ENCODE assay signal across 10 mouse cellular contexts in genomic region chr13:12339446-12339845, GRCm38 (mm10). TPM values are rescaled to one million over a fixed set of nuclear protein-coding genes. Genes with fewer than 3 reads are reported as not detected.
DNase-seq lines count a peak whose midpoint lies in the region; ATAC-seq lines count a peak whose summit lies in the region.
"Had no signal": no experiment of that assay in that cellular context is flagged by ENCODE, and none has a peak within 500 bp of the region (broad histone marks: within the 10 kb centered on the region; RNA-seq: fewer than 3 reads in every experiment).

No protein-coding gene starts in this region.

- H3K4me3 ChIP-seq in hindbrain, embryonic 14.5 days (replicated peaks; ENCODE audit: low read length): no peak overlapping the region
- H3K4me3 ChIP-seq in hindbrain, embryonic 13.5 days: no peak overlapping the region
- H3K4me3 ChIP-seq in neural tube, embryonic 15.5 days (replicated peaks): no peak overlapping the region
- H3K4me3 ChIP-seq: erythroblast, embryonic 14.5 days had no signal

- peaks cover 5% of the 10 kb centered on the region; the same call in 1 of the 2 replicates for H3K4me1 ChIP-seq in hindbrain, embryonic 14.5 days (replicated peaks; ENCODE audit: control insufficient read depth, insufficient read depth, low read length)
- H3K4me1 ChIP-seq in hindbrain, embryonic 13.5 days (replicated peaks): peaks cover 8% of the 10 kb centered on the region
- peaks cover 4% of the 10 kb centered on the region for H3K4me1 ChIP-seq in neural tube, embryonic 15.5 days

- no peaks in the 10 kb centered on the region for H3K36me3 ChIP-seq in hindbrain, embryonic 14.5 days (replicated peaks; ENCODE audit: control insufficient read depth, insufficient read depth)
- no peaks in the 10 kb centered on the region for H3K36me3 ChIP-seq in hindbrain, embryonic 13.5 days
- no peaks in the 10 kb centered on the region for H3K36me3 ChIP-seq in neural tube, embryonic 15.5 days

- no peak overlapping the region for H3K27ac ChIP-seq in hindbrain, embryonic 14.5 days
- H3K27ac ChIP-seq in hindbrain, embryonic 13.5 days: no peak overlapping the region
- H3K27ac ChIP-seq in neural tube, embryonic 15.5 days (replicated peaks): no peak overlapping the region

- DNase-seq in hindbrain, embryonic 14.5 days (ENCODE audit: low spot score): no peak
- no peak for DNase-seq in neural tube, embryonic 10.5 days (ENCODE audit: extremely low spot score, low spot score)
- peak; percentile 57 for DNase-seq in heart, postnatal 4 days
- no peak for DNase-seq in left cerebral cortex, postnatal 14 days (ENCODE audit: low spot score in 2 of 2)
- DNase-seq in layer of hippocampus, adult 11-12 months (ENCODE audit: low spot score): no peak
- DNase-seq: cerebellum, postnatal 25 days; kidney, adult 9 months had no signal

- no peaks in the 10 kb centered on the region for H3K9me3 ChIP-seq in hindbrain, embryonic 14.5 days (ENCODE audit: control insufficient read depth, low read length)
- no peaks in the 10 kb centered on the region for H3K9me3 ChIP-seq in hindbrain, embryonic 13.5 days
- no peaks in the 10 kb centered on the region for H3K9me3 ChIP-seq in neural tube, embryonic 15.5 days (replicated peaks)

- no peaks in the 10 kb centered on the region for H3K27me3 ChIP-seq in hindbrain, embryonic 14.5 days (ENCODE audit: control insufficient read depth, insufficient read depth, low read length)
- no peaks in the 10 kb centered on the region for H3K27me3 ChIP-seq in hindbrain, embryonic 13.5 days
- H3K27me3 ChIP-seq in neural tube, embryonic 15.5 days (replicated peaks): no peaks in the 10 kb centered on the region

- ATAC-seq in hindbrain, embryonic 14.5 days (ENCODE audit: low FRiP score): no peak
- no peak for ATAC-seq in hindbrain, embryonic 13.5 days (ENCODE audit: low FRiP score)
- ATAC-seq in neural tube, embryonic 15.5 days (ENCODE audit: low FRiP score): no peak

- H3K4me2 ChIP-seq in hindbrain, embryonic 14.5 days (replicated peaks): peak overlapping the region; percentile 84
- H3K4me2 ChIP-seq in hindbrain, embryonic 13.5 days: no peak overlapping the region
- peak overlapping the region; percentile 93; the same call in 1 of the 2 replicates for H3K4me2 ChIP-seq in neural tube, embryonic 15.5 days

- H3K9ac ChIP-seq in hindbrain, embryonic 14.5 days: no peak overlapping the region
- no peak overlapping the region for H3K9ac ChIP-seq in hindbrain, embryonic 13.5 days
- H3K9ac ChIP-seq in neural tube, embryonic 15.5 days (replicated peaks): no peak overlapping the region

- intact Hi-C loops in left cerebral cortex, postnatal 14 days (cut with DNase I): no loop called here

RNA-seq across cellular contexts. Expression of gene Actn2, which starts 1.1 kb away (rescaled TPM):
- polyA plus RNA-seq in hindbrain, embryonic 14.5 days (2014; fragmentation: Nextera tagmentation; extraction: Ambion mirVana): 2.0 and 3.2 TPM in 2 replicates
- polyA plus RNA-seq in hindbrain, embryonic 13.5 days (2015; fragmentation: Nextera tagmentation; extraction: Ambion mirVana): 3.5 and 5.5 TPM in 2 replicates
- polyA plus RNA-seq in neural tube, embryonic 15.5 days (2015; fragmentation: Nextera tagmentation; extraction: Ambion mirVana): 13.5 and 22.6 TPM in 2 replicates
- 1,000 to 10,000 TPM; 2,111 to 2,171 TPM for total RNA-seq in heart, postnatal 4 days (2021)
- 10 to 100 TPM; 19.0 to 21.3 TPM for total RNA-seq in left cerebral cortex, postnatal 14 days (2021)
- polyA plus RNA-seq: erythroblast, embryonic 14.5 days had no signal

RNA-seq across cellular contexts. Expression of gene Heatr1, which starts 55.4 kb away (rescaled TPM):
- 17.1 and 19.4 TPM in 2 replicates for polyA plus RNA-seq in hindbrain, embryonic 14.5 days (2014; fragmentation: Nextera tagmentation; extraction: Ambion mirVana)
- 12.5 and 12.8 TPM in 2 replicates for polyA plus RNA-seq in hindbrain, embryonic 13.5 days (2015; fragmentation: Nextera tagmentation; extraction: Ambion mirVana)
- 9.8 and 12.9 TPM in 2 replicates for polyA plus RNA-seq in neural tube, embryonic 15.5 days (2015; fragmentation: Nextera tagmentation; extraction: Ambion mirVana)
- total RNA-seq in heart, postnatal 4 days (2021): 10 to 100 TPM; 19.8 to 20.4 TPM
- total RNA-seq in left cerebral cortex, postnatal 14 days (2021): 10 to 100 TPM; 20.4 to 26.4 TPM
